Mouse (Mus musculus): ENCODE results near the gene Tmem17. TPM values are rescaled to one million over a fixed set of nuclear protein-coding genes. Genes with fewer than 3 reads are reported as not detected.

Tmem17 gene
- total RNA-seq (2021), result 1 to 10 TPM; 1.6 to 3.4 TPM
- long read RNA-seq, experiment 1, partial matches to known transcripts, result 0 of 3 reads
- long read RNA-seq, experiment 1, other reads (novel, unspliced or antisense), result 0 of 3 reads
- long read RNA-seq, experiment 2, partial matches to known transcripts, result 0 of 1 reads
- long read RNA-seq, experiment 2, other reads (novel, unspliced or antisense), result 0 of 1 reads

DNA sequence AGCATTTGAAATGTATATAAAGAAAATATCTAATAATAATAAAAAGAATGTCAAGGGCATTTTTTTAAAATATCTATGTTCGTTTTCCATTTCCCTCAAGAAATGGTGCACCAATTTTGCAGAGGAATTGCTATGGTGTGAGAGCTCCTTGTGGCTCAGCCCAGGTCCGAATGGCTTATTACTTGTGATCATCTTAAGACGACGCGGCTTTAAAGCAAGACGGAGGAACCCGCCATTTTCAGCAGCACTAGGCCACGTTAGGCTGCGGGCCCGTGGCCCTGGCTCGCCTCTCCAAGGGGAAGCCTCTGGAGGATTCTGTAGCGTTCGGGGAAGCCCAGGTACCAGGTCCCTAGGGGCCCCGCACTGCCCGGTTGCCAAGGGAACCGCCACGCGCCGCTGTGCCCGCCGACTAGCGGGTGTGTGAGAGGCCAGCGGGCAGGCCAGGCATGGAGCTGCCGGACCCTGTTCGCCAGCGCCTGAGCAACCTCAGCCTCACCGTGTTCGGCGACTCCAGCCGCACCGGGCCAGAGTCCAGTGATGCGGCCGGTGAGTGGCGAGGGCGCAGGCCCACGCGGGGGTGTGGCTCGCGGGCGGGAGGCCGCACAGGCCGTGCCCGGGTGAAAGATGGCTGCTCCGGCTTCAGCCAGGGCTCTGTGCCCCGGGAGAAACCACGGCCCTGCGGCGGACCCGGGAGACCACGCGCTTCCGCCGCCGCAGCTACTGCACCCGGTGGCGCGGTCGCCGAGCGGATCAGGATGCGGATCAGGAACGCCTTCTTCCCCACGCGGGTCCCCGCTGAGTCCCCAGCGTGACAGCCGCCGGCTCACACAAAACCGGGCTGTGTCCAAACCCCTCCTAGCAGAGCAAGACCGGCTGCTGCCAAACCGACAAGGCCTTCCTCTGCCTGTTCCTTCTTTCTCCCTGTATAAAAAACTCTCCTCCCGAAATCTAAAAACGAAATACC is at the start of gene Tmem17:
Tmem17 (plus strand) TSS at position 51 of the 964 bp plus-strand sequence.
- DNase-seq, result peak; percentile 93 to 96

DNA sequence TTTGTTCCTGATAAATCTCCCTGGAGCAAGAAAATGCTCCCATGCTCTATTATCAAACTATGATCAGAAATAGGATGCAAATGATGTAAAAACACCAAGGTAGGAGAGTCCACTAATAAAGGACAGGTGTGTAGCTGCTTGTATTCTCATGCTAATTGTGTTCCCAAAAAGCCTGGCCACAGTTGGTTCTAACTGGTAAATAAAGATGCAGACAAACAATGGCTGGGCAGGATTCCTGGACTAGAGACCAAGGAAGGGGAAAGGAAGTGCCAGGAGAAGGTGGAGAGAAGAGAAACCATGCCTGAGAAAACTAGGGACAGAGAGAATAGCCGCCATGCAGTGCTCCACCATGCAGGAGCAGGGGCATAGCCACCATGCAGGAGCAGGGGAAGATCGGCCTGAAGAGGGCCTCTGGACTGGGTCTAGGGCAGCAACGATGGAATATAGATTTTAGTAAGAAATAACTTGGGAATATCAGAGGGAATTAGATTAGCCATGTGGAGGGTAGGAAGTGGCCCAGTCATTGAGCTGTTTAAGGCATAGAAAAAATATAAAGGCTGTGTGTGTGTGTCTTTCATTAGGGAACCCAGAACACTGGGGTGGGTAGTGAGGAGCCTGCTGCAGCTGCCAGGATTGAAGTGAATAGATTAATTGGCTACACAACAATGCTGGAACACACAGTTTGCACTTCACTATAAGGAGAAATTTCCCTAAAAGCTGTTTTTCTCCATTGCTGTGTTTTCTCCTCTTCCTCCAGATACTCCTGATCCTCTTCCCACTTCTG is 31.9 kb upstream of the Tmem17 start:
- DNase-seq, result no peak

DNA sequence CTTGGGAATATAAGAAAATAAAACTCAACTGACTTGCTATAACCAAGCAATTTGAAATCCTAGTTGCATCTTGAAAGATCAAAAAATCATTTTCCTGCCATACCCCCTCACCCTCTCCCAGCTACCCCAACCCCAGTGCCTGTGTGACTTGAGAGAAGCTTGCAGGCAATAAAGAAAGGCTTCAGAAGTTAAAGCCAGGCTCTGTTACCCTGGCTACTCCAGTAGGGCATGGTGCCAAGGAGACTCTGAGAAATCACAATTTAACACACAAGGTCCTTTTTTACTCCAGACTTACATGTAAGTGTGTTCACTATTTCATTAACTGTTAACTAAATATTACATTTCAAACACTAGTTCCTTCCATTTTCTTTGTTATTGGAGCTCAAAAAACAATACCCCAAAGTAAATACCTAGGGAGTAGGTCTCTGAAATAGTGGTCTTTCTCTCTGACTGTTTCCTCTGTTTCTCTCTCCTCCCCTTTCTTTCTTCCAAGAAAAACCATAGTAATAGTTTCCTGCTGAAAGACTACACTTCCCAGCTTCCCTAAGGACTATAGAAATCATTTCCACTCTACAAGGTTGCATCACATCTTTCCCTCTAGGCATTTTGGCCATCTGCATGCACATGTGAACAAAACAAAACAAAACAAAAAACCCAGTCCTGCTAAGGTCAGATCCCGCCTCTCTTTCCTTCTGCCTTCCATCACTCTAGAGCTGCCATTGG is 30.1 kb upstream of the Tmem17 start:
- no peak for DNase-seq

DNA sequence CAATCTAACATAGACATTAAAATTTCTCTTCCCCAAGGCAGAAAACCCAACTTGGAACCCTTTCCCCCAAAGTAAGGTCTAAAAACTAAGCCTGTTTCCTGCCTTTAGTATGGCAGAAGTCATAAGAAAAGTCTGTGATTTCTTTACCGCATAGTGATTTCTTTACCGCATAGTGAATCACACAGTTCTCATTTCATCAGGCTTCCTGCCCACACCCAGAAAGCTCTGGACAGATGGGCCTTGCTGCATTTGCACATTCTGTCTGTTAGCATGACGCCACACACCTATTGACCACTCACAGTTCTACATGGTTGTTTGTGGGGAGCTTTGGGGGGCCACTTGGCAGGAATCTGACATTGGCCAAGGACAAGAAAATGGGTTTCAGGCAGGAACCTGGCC is 29.5 kb upstream of the Tmem17 start:
- no peak for DNase-seq

DNA sequence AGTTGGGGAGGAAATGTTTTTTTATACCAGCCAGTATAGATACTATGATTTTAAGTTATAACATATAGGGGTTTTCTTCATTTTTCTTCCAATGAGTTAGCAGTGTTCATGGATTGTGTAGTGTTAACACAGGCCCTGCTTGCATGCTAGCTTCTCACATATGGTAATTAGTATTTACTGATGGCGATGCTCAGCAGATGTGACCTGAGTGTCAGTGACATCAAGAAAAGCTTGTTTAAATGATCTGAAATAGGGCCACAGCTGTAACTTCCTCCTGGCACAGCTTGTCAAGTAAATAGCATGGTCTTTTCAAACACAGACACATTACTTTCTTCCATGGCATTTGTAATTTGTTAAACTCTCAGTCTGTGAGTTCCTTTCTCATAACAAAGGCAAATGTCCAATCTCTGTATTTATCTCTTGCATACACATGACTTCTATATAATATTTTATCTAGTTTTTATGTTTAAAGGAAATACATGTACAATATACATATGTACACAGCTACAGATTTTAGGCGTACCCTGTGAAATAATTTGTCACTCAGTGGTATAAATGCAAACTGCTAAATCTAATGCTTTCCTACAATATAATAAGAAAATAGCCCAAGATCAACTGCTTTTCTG is 18.1 kb upstream of the Tmem17 start:
- DNase-seq, result no peak

DNA sequence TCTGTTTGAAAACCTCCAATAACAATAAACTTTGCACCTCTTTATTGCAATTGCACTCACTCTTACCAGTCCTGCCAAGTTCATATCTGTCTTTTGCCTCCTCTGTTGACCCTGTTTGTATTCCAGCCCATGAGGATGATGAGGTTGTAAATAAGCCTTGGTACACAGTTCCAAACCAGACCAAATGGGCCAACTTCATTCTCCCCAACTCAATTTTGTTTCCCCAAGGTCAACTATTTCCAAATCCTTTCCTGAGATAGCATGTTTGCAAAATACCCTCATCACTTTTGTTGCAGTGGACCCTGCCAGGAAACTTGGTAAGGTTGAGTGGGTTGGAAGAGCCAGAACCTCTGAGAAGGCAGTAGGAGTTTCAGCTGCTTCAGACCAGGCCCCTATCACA is 16.9 kb upstream of the Tmem17 start:
- no peak for DNase-seq

DNA sequence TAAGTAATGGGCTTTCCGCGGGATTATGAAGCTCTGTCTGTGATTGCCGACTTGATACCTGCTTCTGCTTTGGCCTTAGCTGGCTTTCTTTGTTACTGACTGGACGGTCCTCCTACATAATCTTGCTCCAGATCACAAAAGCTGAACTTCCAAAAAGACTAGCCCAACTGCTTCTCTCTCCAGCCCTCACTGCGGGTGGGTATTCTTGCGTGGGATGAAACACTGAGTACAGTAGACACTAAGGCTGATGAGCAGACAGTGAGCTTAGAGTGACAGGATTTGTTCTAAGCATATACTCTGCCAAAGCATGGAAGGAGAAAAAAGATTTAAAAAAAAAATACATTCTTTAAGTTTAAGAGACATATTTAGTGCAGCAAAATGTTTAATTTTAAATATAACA is 12.5 kb upstream of the Tmem17 start:
- DNase-seq, result no peak

DNA sequence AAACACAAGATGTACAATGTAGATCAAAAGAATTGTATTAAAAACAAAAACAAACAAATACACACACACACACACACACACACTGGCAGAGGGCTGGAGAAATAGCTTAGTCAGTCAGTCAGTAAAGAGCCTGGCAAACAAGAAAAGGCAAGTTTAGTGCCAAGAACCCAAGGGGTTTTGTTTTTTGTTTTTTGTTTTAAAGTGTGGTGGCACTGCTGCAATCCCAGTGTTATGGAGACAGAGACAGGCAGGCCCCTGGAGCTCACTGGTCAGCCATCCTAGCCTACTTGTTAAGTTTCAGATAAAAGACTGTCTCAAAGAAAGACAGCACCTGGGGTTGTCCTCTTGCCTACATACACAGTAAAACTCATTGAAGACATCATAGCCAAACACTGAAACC is 12.0 kb upstream of the Tmem17 start:
- no peak for DNase-seq

DNA sequence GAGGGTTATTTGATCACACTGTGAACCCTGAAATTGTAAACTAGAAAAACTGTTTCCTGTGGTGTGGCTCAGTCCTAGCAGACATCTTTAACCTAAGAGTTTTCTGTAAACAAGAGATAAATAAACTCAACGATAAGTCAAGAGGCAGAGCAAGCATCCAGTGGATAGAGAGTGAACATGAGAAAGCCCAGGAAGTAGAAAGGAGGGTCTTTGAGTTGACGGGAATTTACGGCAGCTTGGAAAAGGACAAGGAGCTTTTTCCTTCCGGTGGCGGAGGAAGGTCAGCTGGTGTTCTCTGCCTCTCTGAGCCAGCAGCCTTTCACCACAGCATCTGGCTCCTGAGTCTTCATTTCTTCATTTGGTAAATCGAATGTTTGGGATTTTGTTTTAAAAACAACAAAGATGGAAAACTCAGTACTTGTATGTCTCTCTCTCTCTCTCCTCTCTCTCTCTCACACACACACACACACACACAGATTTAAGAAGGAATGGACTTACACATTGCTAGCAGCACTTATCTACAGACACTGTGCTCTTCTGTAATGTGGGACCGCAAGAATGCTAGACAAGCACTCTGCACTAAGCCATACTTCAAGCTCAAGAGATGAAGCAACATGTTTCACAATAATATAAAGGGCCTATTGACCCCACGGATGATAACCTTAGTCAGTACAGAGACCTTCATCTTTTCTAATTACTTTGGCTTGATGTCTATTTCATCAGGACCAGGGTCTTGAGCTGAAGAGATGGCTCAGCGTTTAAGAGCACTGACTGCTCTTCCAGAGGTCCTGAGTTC is 10.9 kb upstream of the Tmem17 start:
- DNase-seq, result no peak

DNA sequence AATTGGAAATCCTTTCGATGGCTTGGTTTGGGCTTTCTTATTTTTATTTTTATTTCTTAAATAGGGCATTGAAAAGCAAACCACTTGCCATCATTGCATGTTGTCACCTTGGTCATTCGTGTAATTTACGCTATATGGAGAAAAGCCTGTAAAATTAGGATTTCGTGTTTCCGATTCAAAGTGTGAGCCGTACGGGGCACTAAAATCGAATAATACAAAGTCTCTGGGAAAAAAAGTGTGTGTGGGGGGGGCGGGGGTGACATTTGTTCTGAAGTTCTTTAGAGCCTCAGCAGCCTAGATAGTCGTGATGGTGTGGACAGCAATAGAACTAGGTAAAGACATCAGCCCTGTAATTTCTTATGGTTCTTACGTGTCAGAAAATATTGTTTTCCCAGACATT is 1.2 kb downstream of the Tmem17 start:
- no peak for DNase-seq

DNA sequence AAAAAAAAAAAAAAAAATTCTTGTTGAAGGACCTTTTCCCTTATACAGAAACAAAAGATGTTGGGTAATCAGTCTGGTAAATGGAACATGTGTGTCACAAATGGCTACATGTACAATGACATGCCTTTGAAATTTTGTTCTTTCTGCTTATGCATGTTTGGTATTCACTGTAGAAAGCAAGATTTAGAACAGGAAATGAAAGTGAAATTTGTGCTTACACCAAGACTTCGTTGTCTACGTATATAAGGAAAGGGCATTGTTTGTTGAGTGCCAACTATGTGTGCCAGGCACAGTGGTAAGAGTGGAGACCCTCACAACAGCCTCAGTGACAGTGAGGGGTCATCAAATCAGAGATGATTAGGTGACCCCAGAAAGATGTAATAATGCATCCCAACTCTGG is 3.2 kb downstream of the Tmem17 start:
- no peak for DNase-seq

DNA sequence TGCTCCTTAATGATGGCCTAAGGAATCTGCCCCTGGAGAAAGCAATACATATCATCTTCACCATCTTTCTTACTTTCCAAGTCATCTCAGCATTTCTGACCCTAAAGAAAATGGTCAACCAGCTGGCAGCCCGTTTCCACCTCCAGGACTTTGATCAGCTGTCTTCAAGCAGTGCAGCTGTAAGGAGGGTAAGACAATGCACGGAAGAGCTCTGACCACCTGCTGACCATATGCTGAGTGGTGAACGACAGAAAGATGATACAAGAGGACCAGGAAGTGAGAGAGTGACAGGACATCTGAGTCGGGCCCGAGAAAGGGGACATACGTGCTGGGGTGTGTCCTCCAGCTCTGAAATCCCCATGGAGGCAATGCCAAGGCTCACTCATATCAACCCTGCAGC is 6.6 kb downstream of the Tmem17 start:
- DNase-seq, result no peak

DNA sequence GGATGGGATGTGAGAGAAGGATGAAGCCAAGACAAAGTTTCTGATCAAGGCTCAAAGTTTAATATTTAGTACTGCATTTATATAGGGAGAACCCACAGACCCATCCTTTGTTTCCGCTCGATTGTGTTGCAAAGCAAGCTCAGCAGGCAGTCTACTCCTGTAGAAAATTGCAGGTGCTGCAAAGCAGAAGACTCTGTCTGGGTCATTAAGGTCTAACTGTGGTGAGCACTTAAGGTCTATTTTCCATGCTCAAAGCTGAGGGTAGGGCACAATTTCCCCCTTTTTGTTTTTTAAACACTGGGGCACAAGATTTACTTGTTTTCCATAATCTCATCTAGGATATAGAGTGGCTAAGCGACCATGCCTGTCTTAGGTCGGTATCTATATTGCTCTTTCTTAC is 8.4 kb downstream of the Tmem17 start:
- DNase-seq, result no peak

DNA sequence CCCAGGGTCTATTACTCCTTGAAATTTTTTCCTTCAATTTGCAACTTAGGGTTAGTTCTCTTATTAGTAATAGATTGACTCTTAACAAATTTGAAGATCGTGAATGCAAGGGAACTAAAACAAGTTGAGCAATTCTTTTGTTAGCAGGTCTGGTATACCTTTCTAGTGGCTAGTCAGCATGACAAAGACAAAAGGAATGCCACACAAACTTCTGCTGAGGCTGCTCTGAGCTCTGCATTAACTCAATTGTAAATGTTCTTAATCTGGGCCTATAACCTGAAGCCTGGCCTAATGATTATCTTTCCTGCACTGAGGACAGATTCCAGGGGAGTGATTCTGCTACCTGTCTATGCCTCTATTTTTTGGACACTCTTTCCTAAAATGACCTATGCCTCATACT is 12.7 kb downstream of the Tmem17 start:
- DNase-seq, result no peak

DNA sequence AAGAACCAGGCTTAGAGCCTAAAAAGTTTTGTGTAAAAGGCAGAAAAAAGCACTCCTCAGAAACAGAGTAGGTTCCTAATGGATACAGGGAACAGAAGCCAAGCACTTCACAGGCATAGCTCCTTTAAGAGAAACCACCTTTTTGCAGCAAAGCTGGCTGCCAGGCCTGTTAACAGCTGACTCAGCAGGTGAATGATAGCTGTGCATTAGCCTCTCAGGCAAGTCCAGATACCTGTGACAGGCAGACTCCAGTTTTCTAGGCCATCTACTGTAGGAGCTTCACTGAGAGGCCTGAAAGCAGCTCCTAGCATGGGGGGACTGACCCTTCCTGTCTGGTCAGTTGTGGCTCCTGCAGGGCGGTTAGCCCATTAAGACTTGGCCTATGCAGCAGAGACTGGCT is 28.7 kb downstream of the Tmem17 start:
- peak in 1 of 2 experiments; percentile 11 for DNase-seq

DNA sequence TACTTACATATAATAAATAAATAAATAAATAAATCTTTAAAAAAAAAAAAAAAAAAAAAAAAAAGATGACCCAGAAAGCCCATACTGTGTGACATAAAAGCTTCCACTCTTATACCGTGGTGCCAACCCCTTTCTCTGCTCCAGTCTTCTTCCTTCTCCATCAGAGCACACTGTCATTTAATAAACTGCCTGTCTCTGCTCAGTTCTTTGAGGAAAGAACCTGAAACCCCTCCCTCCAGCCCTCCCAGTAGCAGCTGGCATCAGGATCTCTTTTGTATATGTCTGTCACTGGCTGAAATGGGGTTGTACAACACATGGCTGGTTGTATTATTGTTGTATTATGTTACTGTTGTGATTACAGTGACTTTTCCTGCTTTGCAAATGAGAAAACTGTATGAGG is 48.2 kb downstream of the Tmem17 start:
- no peak for DNase-seq

DNA sequence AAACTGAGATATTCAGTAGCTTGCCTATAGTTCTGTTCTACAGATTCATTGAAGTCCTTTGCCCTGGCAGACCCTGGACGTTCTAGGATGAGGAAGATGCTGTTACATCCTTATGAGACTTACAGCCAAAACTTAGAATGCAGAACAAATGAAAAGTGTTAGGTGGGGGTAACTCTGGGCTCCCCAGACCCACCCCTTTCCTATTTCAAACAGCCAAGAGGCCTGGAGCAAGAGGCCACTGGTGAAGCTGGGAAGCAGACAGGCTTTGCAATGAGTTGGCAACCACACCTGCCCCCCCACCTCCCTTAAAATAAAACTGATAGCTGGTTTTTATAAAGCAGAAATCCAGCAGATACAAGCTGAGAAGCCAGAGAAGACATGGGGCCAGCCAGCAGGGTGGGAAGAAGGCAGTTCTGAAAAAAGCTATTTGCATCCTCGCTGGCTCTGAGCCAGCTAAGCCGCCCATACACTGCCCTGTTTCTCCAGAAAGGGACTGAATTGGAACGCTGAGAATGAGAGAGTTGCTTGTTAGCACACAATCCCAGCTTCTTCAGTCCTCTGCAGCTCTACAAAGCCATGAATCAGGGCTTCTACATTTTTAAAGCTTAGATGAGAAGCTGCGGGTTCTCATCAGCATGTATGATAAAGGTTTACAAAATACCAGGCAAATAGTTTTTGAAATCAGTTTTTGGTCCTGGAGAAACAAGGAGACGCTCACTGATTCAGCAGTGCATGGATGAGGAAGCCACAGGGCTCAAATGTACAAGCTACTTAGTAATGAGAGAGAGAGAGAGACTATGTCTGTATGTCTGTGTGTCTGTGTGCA is 48.8 kb downstream of the Tmem17 start:
- DNase-seq, result peak; percentile 53 to 58

DNA sequence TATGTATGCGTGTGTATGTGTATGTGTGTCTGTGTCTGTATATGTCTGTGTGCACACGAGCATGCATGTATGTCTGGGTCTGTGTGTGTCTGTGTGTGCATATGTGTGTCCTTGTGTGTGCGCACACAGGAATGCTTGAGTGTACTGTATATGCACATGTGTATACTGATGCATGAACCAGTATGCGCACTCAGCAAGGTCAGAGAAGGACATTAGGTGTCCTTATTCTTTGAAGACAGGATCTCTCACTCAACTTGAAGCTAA is 49.4 kb downstream of the Tmem17 start:
- no peak for DNase-seq

DNA sequence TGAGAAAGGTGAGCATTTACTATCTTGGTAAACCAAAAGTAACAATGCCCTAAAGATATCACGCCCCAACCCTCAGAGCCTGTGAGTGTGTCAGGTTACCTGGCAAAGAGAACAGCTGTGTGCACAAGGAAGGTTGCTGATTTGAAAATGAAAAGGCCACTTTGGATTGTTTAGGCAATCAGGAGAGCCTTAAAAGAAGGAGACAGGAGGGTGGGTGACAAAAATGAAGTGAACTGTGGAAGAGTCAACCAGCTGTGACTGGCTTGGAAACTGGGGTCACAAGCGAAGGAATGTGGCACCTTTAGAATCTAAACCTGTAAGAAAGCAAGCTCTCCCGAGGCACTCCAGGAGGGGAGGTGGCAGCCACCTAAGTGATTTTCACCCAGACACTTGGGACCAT is 51.8 kb downstream of the Tmem17 start:
- DNase-seq, result no peak

DNA sequence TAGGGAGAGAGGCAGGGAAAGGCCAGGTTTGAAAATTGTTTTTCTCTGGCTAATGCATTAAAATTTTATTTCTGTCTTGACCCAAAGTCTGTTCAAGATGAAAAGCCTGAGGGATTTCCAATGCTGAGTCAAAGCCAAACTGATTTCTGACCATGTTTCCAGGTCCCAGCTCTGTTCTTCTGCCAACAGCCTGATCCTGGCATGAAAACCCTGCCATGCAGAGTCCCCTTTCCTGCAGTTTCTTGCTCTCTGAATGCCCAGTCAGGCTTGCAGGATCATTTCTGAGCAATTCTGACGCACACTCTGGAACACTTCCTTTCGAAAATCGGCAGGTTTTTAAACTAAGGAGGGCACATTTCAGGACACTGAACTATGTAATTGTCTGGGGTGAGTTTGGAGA is 52.8 kb downstream of the Tmem17 start:
- DNase-seq, result peak in 1 of 2 experiments; percentile 13
